Mouse (Mus musculus) bone marrow macrophage, adult 2 months (primary cell): ENCODE measurements at regions not wholly inside any gene's neighbourhood (a gene's known extent, or its start where the extent isn't known, plus 50 kb on each side); places are given as distances from the start of the nearest gene placed in this dataset.

Experiments
- CTCF ChIP-seq: IDR thresholded peaks from 2 replicates; pipeline ENCODE4 v1.5.1; 2012; ENCODE audit warnings: low read depth, mild to moderate bottlenecking, low read length, moderate library complexity
- POLR2A ChIP-seq: IDR thresholded peaks from 2 replicates; pipeline ENCODE4 v1.6.1; 2012; ENCODE audit warnings: mild to moderate bottlenecking, low read depth, low read length, borderline replicate concordance

DNA sequence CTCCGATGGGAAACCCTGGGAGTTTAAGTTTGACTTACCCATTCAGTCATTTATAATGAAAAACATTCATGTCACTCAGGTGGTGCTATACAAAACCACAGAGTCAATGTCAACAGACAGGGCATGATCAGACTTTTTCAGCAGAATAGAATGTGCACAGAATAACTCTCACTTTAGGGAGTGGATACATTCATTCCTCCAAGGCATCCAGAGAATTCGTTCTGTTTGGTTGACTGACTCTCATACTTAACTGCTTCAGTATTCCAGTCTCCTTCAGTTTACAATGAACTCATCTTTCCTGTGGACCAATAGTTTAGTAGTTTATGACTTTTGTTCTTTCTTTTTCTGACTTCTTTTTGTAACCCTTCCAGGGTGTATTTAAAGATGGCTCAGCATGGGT lies 225.1 kb downstream of the AI593442 start:
- no peak for TF ChIP-seq POLR2A
- no peak for TF ChIP-seq CTCF
